Mouse (Mus musculus) heart, postnatal 25 days (tissue): ENCODE results near the gene Ctnna2. TPM values are rescaled to one million over a fixed set of nuclear protein-coding genes. Genes with fewer than 3 reads are reported as not detected.

ENCODE experiments used
- DNase-seq: peaks from one replicate; pipeline ENCODE4 v3.0.0; 2022; ENCODE audit warnings: low spot score
- intact Hi-C: fragments of 180-260 bp; cut with DNase I; formaldehyde crosslinking; loops from one replicate; pipeline ENCODE4 v1.15.1; 2025
- total RNA-seq, 2 experiments: library from RNA; stranded (reverse); gene quantifications; 2 replicates each; pipeline ENCODE4 v1.2.3; 2021

Gene Ctnna2
- total RNA-seq, 2 experiments from 2014 or later, result not detected

DNA sequence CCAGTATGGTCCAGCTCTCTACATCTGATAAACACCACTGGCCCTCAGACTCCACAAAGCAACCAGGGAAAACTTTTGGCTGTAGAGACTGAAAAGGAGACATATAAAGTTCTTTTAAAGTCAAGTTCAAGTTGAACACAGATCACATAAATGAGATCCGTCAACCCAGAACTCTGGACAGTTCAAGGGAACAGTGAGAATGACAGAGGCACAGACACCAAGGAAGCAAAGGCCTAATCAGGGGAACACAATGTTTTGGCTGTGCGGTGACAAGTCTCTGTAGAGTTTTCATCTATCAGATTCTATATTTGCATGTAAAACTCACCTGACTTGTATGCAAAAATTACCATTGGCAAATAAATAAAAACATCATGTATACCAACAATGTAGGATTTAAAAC lies 929.3 kb downstream of the Ctnna2 start:
- no peak for DNase-seq

DNA sequence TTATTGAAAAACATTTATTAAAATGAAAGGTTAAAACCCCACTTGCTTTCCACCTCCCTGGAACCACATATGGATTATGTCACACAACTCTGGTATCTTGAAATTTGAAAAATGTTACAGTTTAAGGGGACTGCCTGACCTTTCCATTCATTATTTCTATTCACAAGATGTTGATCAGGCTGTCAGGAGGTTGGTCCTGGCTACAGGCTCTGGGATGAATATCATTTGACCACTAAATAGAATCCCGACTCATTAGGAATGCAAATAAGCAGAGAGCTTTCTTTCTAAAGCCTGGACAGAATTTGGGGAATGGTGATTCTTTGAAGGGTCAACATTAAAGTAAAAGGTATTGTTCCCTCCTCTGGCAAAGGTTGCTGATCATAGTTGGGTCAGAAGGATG lies 931.9 kb downstream of the Ctnna2 start:
- intact Hi-C loops, result no loop called here
- no peak for DNase-seq

More for the DNA sequence above, 929.3 kb downstream of the Ctnna2 start:
- intact Hi-C loops, result no loop called here

DNA sequence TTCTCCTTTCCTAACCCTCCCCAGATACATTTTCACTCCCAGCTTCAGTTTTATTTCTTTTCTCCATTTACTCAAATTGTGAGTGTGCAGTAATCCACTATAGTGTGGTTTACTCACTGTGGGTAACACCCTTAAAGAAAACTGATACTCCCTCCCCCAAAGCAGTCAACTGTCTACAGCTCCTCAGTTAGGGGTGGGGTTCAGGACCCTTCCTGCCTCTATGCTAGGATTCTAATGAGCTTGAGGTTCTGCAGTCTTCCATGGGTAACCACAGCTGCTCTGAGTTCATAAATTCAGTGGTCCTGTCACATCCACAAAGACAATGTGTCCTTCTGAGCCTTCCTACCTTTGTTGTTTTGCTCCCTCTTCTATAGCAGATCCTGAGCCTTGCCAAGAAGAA lies 954.4 kb downstream of the Ctnna2 start:
- intact Hi-C loops, result no loop called here
- no peak for DNase-seq

DNA sequence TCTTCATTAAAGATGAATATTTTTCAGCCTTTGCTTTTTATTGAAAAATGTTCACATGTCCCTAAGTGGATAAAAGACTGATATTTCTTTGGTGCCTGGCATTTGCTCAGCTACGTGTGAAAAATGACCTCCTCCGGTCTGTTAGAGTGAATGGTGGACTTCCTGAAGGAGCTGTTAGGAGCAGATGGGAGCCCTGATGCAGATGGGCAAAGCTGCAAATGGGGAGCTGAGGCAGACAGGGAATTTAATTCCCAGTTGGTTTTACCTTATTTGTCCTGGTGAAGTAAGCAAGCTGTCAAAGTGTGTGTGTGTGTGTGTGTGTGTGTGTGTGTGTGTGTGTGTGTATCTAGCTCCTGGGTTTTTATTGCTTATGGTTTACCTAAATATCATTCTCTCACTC lies 966.3 kb downstream of the Ctnna2 start:
- intact Hi-C loops, result no loop called here
- DNase-seq, result no peak

DNA sequence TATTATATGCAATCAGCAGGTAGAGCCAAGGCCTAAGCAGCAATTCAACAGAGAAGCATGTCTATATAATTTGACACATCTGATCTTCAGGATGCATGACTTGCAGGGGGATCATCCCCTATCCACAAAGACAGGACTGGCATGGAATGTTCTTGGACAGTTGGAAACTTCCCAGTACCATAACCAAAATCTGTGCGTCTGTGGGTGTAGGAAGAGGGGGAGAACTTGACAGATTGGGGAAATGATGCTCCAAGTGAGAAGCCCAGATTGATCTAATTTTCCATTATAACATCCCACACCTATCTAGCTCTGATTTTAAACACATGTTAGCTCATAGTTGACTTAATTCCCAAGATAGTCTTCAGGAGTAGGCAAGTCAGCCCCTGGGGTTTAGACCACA lies 968.5 kb downstream of the Ctnna2 start:
- intact Hi-C loops, result no loop called here

DNA sequence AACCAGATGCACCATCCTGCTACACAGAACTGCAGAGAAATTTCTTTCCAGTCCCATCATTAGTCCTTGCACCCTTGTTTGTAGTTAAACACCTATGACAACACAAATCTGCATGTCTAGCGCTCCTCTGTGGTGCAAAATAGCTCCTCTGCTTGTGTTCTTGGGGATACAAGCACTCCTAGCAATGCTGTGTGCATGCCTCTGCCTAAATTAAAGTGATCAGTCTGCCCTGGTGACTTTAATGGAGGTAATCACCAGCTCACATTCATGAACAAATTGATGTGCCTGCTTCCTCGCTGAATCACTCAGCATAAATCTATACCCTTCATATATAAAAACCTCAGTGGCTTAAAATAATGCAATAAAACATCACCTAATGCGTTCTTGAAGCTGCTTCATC lies 987.4 kb downstream of the Ctnna2 start:
- DNase-seq, result no peak
- intact Hi-C loops, result no loop called here

More for the DNA sequence above, 968.5 kb downstream of the Ctnna2 start:
- no peak for DNase-seq

DNA sequence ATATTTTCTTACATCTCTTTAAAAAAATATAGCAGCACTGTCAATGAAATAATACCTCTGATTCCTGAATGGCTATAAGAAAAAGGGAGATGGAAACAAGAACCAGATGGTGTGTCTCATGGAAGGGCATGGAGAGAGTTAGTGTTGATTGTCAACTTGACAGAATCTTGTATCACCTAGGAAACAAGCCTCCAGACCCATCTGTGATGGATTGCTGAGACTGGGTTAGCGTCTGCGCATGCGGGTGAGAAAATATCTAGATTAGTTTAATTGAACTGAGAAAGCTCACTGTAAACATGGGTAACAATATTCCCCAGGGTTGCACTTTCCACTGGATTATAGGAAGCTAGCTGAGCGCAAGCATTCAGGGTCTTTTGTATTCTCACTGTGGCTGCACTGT lies 994.7 kb downstream of the Ctnna2 start:
- DNase-seq, result no peak
- intact Hi-C loops, result no loop called here

DNA sequence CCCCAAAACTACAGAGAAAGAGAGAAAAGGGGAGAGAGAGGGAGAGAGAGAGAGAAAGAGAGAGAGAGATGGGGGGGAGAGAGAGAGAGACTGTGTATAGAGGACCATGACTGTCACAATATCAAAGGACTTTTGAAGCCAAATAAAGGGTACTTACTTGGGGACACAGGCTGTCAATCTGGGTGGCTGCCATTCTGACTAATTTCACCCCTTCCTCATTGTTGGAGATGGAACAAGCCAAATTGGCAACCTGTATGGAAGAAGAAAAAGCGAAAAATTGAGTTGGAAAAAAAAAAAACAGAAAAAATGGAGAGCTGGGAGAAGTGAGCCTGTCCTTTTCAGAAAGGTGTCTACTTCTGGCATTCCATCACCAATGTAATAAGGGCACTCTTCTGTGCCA lies 997.8 kb downstream of the Ctnna2 start:
- no peak for DNase-seq
- intact Hi-C loops, result no loop called here

DNA sequence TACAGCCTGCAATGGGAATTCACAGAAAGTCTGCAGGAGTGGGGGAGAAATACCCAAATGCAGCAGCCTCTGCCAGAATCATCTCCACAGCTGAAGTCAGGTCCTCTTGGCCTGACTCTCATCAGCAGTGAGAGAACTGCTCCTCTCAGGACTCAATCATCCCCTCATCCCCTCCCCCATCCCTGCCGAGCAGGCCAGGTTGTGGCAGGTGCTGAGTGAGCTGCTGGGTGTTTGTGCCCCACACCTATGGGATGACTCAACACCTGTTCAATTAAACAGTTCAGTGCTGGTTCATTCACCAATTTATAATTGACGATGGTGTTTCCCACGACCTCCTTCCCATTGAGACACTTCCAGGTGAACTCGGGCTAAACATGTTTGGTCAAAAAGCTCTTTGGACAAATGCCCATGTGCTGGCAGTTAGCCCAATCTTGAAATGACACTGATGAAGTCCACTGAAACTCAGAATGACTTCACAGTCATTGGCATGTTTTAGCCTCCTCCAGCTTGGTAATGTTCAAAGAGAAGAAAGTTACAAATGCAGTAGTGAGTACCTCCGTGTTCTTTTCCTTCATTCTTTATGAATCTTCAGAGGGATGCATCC lies 1000.1 kb downstream of the Ctnna2 start:
- intact Hi-C loops, result no loop called here
- DNase-seq, result no peak

DNA sequence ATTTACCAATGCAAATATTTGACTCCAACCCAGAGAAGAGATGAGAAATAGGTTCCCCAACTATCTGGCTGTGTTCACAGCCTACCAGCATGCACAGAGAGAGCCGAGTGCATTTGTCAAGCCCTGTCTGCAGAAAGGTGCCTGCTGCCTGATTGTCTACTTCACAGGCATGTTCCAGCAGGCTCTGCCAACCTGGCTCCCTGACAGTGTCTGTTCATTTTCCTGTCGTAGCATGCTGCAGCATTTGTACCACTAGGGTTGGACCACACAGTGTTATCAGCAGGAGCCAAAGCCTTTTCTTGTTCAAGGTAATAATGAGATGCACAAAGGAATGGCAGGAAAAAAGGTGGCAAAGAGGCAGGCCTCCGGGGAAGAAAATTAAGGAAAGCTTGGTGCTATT lies 1001.7 kb downstream of the Ctnna2 start:
- intact Hi-C loops, result no loop called here
- DNase-seq, result no peak

DNA sequence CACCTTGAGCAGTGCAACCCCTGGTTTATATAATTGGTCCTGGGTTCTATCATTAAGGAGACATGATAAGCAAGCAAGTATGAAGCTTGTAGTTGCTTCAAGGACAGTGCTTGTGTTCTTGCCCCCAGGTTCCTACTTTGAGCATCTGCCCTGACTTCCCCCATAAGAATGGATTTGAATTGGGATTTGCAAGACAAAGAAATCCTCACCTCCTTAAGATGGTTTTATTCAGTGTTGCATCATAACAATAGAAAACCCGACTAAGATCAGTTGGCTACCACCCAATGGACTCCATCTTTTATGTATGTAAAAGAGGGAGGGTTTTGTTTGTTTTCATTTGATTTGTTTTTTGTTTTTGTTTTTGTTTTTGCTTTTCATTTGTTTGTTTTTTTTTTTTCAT lies 1005.2 kb downstream of the Ctnna2 start:
- DNase-seq, result no peak
- intact Hi-C loops, result no loop called here

DNA sequence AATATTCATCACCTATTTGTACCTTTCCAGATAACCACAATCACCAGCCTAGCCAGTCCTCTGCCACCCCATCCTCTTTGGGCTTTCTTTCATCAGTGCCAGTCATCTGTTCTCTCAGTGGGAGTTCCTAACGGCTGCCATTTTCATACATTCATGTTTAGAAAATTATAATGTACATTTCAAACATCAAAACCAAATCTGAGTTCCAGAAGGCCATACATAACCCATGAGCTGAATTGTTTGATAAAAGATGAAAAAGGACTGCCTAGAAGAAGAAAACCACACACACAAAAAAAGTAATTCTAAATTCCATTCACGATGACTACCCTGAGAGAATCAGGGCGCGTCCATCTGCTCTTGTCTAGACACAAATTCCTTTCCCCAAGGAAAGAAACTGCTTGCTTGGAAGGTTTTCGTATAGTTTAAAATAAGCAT lies 1014.5 kb downstream of the Ctnna2 start:
- no peak for DNase-seq
- intact Hi-C loops, result no loop called here

DNA sequence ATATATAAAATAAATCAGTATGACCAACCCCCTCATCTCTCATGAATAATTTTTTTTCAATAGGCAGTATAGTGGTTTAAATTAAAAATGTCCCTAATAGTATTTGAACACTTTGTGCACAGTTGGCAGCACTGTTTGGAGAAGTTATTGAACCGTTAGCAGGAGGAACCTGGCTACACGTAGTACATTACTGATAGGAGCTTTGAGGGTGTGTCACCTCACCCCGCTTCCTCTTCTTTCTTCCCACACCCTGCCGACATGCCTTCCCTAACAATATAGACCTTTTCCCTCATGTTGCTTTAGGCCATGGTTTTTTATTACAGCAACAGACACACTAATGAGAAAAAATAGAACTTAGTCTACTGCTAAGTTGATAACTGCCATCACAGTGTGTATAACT lies 1071.4 kb downstream of the Ctnna2 start:
- no peak for DNase-seq
- intact Hi-C loops, result no loop called here

DNA sequence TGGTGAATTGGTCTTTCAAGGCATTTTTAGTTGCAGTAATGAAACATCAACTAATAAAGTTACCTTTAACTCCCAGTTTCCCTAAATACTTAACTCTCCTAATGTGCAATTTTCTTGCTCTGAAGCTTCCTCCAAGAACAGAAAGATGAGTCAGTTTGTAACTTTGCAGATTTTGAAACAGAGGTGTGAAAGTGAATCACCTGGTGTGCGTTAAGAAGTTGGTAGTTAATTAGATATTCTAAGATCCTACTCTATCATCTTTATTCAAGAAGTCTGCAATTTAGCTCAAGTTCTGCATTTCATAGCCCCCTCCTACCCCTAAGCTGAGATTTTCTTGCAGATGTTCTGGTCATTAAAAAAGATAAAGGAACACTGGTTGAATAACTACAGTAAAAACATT lies 1082.3 kb downstream of the Ctnna2 start:
- intact Hi-C loops, result no loop called here
- DNase-seq, result no peak
